Mouse (Mus musculus): ENCODE results near the gene Rapgef5.

The Rapgef5 gene

GRCm38 (mm10) chr12:117720794-117721747, 204.8 kb downstream of the Rapgef5 start:
- DNase-seq (ENCODE audit: low read depth), result no peak

- no peak for DNase-seq (ENCODE audit: low read depth)
Measured at GRCm38 (mm10) chr12:117721748-117722150, 205.5 kb downstream of the Rapgef5 start.

GRCm38 (mm10) chr12:117725011-117725410, 208.7 kb downstream of the Rapgef5 start:
- DNase-seq (ENCODE audit: low read depth), result no peak

GRCm38 (mm10) chr12:117727481-117728177, 211.3 kb downstream of the Rapgef5 start:
- DNase-seq (ENCODE audit: low read depth), result no peak

- no peak for DNase-seq (ENCODE audit: low read depth)
Measured at GRCm38 (mm10) chr12:117728178-117728611, 211.9 kb downstream of the Rapgef5 start.

GRCm38 (mm10) chr12:117733611-117734010, 217.3 kb downstream of the Rapgef5 start:
- no peak for DNase-seq (ENCODE audit: low read depth)

- no peak for DNase-seq (ENCODE audit: low read depth)
Measured at GRCm38 (mm10) chr12:117736130-117736529, 219.9 kb downstream of the Rapgef5 start.

GRCm38 (mm10) chr12:117736928-117737327, 220.6 kb downstream of the Rapgef5 start:
- no peak for DNase-seq (ENCODE audit: low read depth)

- DNase-seq (ENCODE audit: low read depth), result no peak
Measured at GRCm38 (mm10) chr12:117737332-117738031, 221.2 kb downstream of the Rapgef5 start.

- DNase-seq (ENCODE audit: low read depth), result no peak
Measured at GRCm38 (mm10) chr12:117742487-117742886, 226.2 kb downstream of the Rapgef5 start.

- DNase-seq (ENCODE audit: low read depth), result no peak
Measured at GRCm38 (mm10) chr12:117744580-117745483, 228.6 kb downstream of the Rapgef5 start.

GRCm38 (mm10) chr12:117746611-117747010, 230.3 kb downstream of the Rapgef5 start:
- no peak for DNase-seq (ENCODE audit: low read depth)

- DNase-seq (ENCODE audit: low read depth), result no peak
Measured at GRCm38 (mm10) chr12:117751045-117751444, 234.8 kb downstream of the Rapgef5 start.

- no peak for DNase-seq (ENCODE audit: low read depth)
Measured at GRCm38 (mm10) chr12:117751520-117752383, 235.5 kb downstream of the Rapgef5 start.

- DNase-seq (ENCODE audit: low read depth), result no peak
Measured at GRCm38 (mm10) chr12:117756010-117756409, 239.7 kb downstream of the Rapgef5 start.

GRCm38 (mm10) chr12:117760373-117760772, 244.1 kb downstream of the Rapgef5 start:
- no peak for DNase-seq (ENCODE audit: low read depth)

- no peak for DNase-seq (ENCODE audit: low read depth)
Measured at GRCm38 (mm10) chr12:117760846-117761245, 244.6 kb downstream of the Rapgef5 start.

- no peak for DNase-seq (ENCODE audit: low read depth)
Measured at GRCm38 (mm10) chr12:117761698-117762097, 245.4 kb downstream of the Rapgef5 start.

GRCm38 (mm10) chr12:117763247-117763646, 247.0 kb downstream of the Rapgef5 start:
- no peak for DNase-seq (ENCODE audit: low read depth)

GRCm38 (mm10) chr12:117764839-117765238, 248.6 kb downstream of the Rapgef5 start:
- DNase-seq (ENCODE audit: low read depth), result peak; percentile 86

Measured in c-Kit-positive CD71-positive TER-119-negative erythroid progenitor cells, embryonic 14.5 days (primary cell).